Mouse (Mus musculus) gastrocnemius, postnatal 4 days (tissue): Measurements from ENCODE around the gene Tes. TPM values are rescaled to one million over a fixed set of nuclear protein-coding genes. Genes with fewer than 3 reads are reported as not detected.

Source experiments
- DNase-seq, 2 experiments: peaks; one replicate each; pipeline ENCODE4 v3.0.0; 2021 to 2022; ENCODE audit warnings: low spot score in 2 of 2, mixed read lengths in 2 of 2
- total RNA-seq, 2 experiments: library from RNA; stranded (reverse); gene quantifications; 2 replicates each; pipeline ENCODE4 v1.2.3; 2021

Tes gene
- total RNA-seq, 2 experiments from 2014 or later: 5.2 to 5.7 TPM

GRCm38 (mm10) chr6:17077270-17077669, 12.3 kb downstream of the Tes start:
- no peak for DNase-seq

- no peak for DNase-seq
Observed at GRCm38 (mm10) chr6:17077720-17078119, 12.8 kb downstream of the Tes start.

GRCm38 (mm10) chr6:17079304-17079703, 14.4 kb downstream of the Tes start:
- no peak for DNase-seq

GRCm38 (mm10) chr6:17079826-17080225, 14.9 kb downstream of the Tes start:
- DNase-seq: no peak

GRCm38 (mm10) chr6:17082238-17082637, 17.3 kb downstream of the Tes start:
- DNase-seq: no peak

GRCm38 (mm10) chr6:17082800-17083199, 17.9 kb downstream of the Tes start:
- DNase-seq: no peak

- DNase-seq: peak; percentile 49 to 70
Observed at GRCm38 (mm10) chr6:17087485-17087884, 22.5 kb downstream of the Tes start.

GRCm38 (mm10) chr6:17097301-17097700, 32.4 kb downstream of the Tes start:
- DNase-seq: no peak

GRCm38 (mm10) chr6:17098559-17098958, 33.6 kb downstream of the Tes start:
- no peak for DNase-seq

GRCm38 (mm10) chr6:17099477-17100130, 34.7 kb downstream of the Tes start:
- no peak for DNase-seq

- DNase-seq: peak in 1 of 2 experiments; percentile 21
Observed at GRCm38 (mm10) chr6:17105714-17106113, 40.8 kb downstream of the Tes start.

- no peak for DNase-seq
Observed at GRCm38 (mm10) chr6:17106493-17106892, 41.5 kb downstream of the Tes start.

GRCm38 (mm10) chr6:17109204-17109603, 44.3 kb downstream of the Tes start:
- no peak for DNase-seq

GRCm38 (mm10) chr6:17110564-17111100, 45.7 kb downstream of the Tes start:
- no peak for DNase-seq

GRCm38 (mm10) chr6:17112081-17112480, 47.1 kb downstream of the Tes start:
- DNase-seq: no peak

GRCm38 (mm10) chr6:17112990-17113389, 48.0 kb downstream of the Tes start:
- DNase-seq: no peak

- DNase-seq: no peak
Observed at GRCm38 (mm10) chr6:17114588-17114987, 49.6 kb downstream of the Tes start.

- no peak for DNase-seq
Observed at GRCm38 (mm10) chr6:17115046-17115790, 50.3 kb downstream of the Tes start.

- no peak for DNase-seq
Observed at GRCm38 (mm10) chr6:17119521-17120232, 54.7 kb downstream of the Tes start.

- no peak for DNase-seq
Observed at GRCm38 (mm10) chr6:17140021-17140420, 75.1 kb downstream of the Tes start.

- no peak for DNase-seq
Observed at GRCm38 (mm10) chr6:17142577-17143359, 77.8 kb downstream of the Tes start.
